Mouse (Mus musculus) midbrain, embryonic 15.5 days (tissue): ENCODE measurements around the gene Ngdn. TPM values are rescaled to one million over a fixed set of nuclear protein-coding genes. Genes with fewer than 3 reads are reported as not detected.

Experiments used
- ATAC-seq: fragments of 200-750 bp; cut with Nextera tagmentation; replicated peaks from 2 replicates; pipeline ENCODE4 v1.8.0; 2017; ENCODE audit warnings: moderate TSS enrichment
- H3K27ac ChIP-seq: fragments of 300-500 bp; sonication (generic); 2 replicates; pipeline ENCODE4 v1.5.1; 2015; ENCODE audit warnings: mild to moderate bottlenecking, inconsistent platforms
- H3K27me3 ChIP-seq: fragments of 300-500 bp; sonication (generic); replicated peaks from 2 replicates; pipeline ENCODE4 v1.6.1; 2015; ENCODE audit warnings: inconsistent platforms
- H3K36me3 ChIP-seq: fragments of 300-500 bp; sonication (generic); replicated peaks from 2 replicates; pipeline ENCODE4 v1.6.1; 2015; ENCODE audit warnings: inconsistent platforms
- H3K4me1 ChIP-seq: fragments of 300-500 bp; sonication (generic); 2 replicates; pipeline ENCODE4 v1.6.1; 2015; ENCODE audit warnings: inconsistent platforms
- H3K4me2 ChIP-seq: fragments of 300-500 bp; sonication (generic); 2 replicates; pipeline ENCODE4 v1.6.1; 2015; ENCODE audit warnings: inconsistent platforms, mild to moderate bottlenecking, moderate library complexity
- H3K4me3 ChIP-seq: fragments of 300-500 bp; sonication (generic); 2 replicates; pipeline ENCODE4 v1.5.1; 2015; ENCODE audit warnings: mild to moderate bottlenecking, inconsistent platforms
- H3K9ac ChIP-seq: fragments of 300-500 bp; sonication (generic); 2 replicates; pipeline ENCODE4 v1.6.1; 2015; ENCODE audit warnings: mild to moderate bottlenecking, inconsistent platforms
- H3K9me3 ChIP-seq: fragments of 300-500 bp; sonication (generic); 2 replicates; pipeline ENCODE4 v1.6.1; 2016; ENCODE audit warnings: inconsistent platforms
- whole genome bisulfite sequencing: fragments of 180-500 bp; shearing (Covaris S2); methylation state at CpG from one replicate; pipeline ENCODE4 v1.1.7; 2015; ENCODE audit warnings: mixed read lengths; 5-methylcytosine and 5-hydroxymethylcytosine counted together
- polyA plus RNA-seq: library from polyadenylated mRNA; unstranded; fragments of >200 nt; fragmentation: Nextera tagmentation; extraction: Ambion mirVana; gene quantifications from 2 replicates; pipeline ENCODE4 v1.2.1, GENCODE M21; 2015

The Ngdn gene
- polyA plus RNA-seq, 1 experiment from 2014 or later: 47.8 TPM

- ATAC-seq: peak; percentile 60
- H3K9ac ChIP-seq: no peak overlapping the region
- 62% methylated on average over 9 of the region's 9 CpGs for WGBS
- H3K4me2 ChIP-seq: peak overlapping the region; percentile 46
- no peaks in the 10 kb centered on the region for H3K27me3 ChIP-seq
- H3K4me1 ChIP-seq: peaks cover 29% of the 10 kb centered on the region
- H3K27ac ChIP-seq: peak overlapping the region; percentile 93
- no peaks in the 10 kb centered on the region for H3K9me3 ChIP-seq
- no peaks in the 10 kb centered on the region for H3K36me3 ChIP-seq
- H3K4me3 ChIP-seq: no peak overlapping the region
These were observed 37.2 kb downstream of the Ngdn start for GRCm38 (mm10) chr14:55052496-55052895.

- H3K27me3 ChIP-seq: no peaks in the 10 kb centered on the region
- H3K4me1 ChIP-seq: peaks cover 29% of the 10 kb centered on the region
- H3K9ac ChIP-seq: no peak overlapping the region
- H3K27ac ChIP-seq: peak overlapping the region; percentile 93
- no peaks in the 10 kb centered on the region for H3K36me3 ChIP-seq
- ATAC-seq: no peak
- no peaks in the 10 kb centered on the region for H3K9me3 ChIP-seq
- H3K4me2 ChIP-seq: peak overlapping the region; percentile 46
- 52% methylated on average over 4 of the region's 4 CpGs for WGBS
- no peak overlapping the region for H3K4me3 ChIP-seq
These were observed 37.8 kb downstream of the Ngdn start for GRCm38 (mm10) chr14:55053050-55053449.

- ATAC-seq: peak; percentile 82
- H3K4me1 ChIP-seq: peaks cover 29% of the 10 kb centered on the region
- H3K27me3 ChIP-seq: no peaks in the 10 kb centered on the region
- H3K27ac ChIP-seq: peak overlapping the region; percentile 93
- peak overlapping the region; percentile 35 for H3K4me3 ChIP-seq
- peak overlapping the region; percentile 26; the same call in 1 of the 2 replicates for H3K9ac ChIP-seq
- WGBS: 55% methylated on average over 17 of the region's 17 CpGs
- no peaks in the 10 kb centered on the region for H3K36me3 ChIP-seq
- H3K9me3 ChIP-seq: no peaks in the 10 kb centered on the region
- peak overlapping the region; percentile 46 for H3K4me2 ChIP-seq
These were observed 38.5 kb downstream of the Ngdn start for GRCm38 (mm10) chr14:55053708-55054190.

GRCm38 (mm10) chr14:55054191-55054749 is 39.0 kb downstream of the Ngdn start:
- H3K27me3 ChIP-seq: no peaks in the 10 kb centered on the region

GRCm38 (mm10) chr14:55055167-55055834 is 40.0 kb downstream of the Ngdn start:
- Histone ChIP-seq H3K9ac (no peak overlapping the region), H3K4me3 (peak overlapping the region; percentile 35), H3K9me3 (no peaks in the 10 kb centered on the region), H3K4me2 (peak overlapping the region; percentile 46), H3K27ac (peak overlapping the region; percentile 93), H3K36me3 (no peaks in the 10 kb centered on the region), H3K27me3 (no peaks in the 10 kb centered on the region), H3K4me1 (peaks cover 39% of the 10 kb centered on the region)
- peak; percentile 25 for ATAC-seq
- WGBS: 70% methylated on average over 11 of the region's 11 CpGs

More at GRCm38 (mm10) chr14:55054191-55054749, 39.0 kb downstream of the Ngdn start:
- Histone ChIP-seq H3K4me1 (peaks cover 32% of the 10 kb centered on the region), H3K9me3 (no peaks in the 10 kb centered on the region), H3K27ac (peak overlapping the region; percentile 93), H3K4me3 (peak overlapping the region; percentile 35), H3K36me3 (no peaks in the 10 kb centered on the region), H3K4me2 (peak overlapping the region; percentile 46), H3K9ac (peak overlapping the region; percentile 26; the same call in 1 of the 2 replicates)
- WGBS: 67% methylated on average over 10 of the region's 10 CpGs
- ATAC-seq: peak; percentile 57

GRCm38 (mm10) chr14:55059009-55059408 is 43.8 kb downstream of the Ngdn start:
- Histone ChIP-seq H3K4me2 (peak overlapping the region; percentile 6; the same call in 1 of the 2 replicates), H3K9me3 (no peaks in the 10 kb centered on the region), H3K4me1 (peaks cover 53% of the 10 kb centered on the region), H3K27ac (no peak overlapping the region), H3K4me3 (no peak overlapping the region), H3K27me3 (no peaks in the 10 kb centered on the region), H3K9ac (no peak overlapping the region), H3K36me3 (peaks cover 5% of the 10 kb centered on the region; the same call in 1 of the 2 replicates)
- WGBS: 92% methylated on average over 1 of the region's 1 CpGs
- no peak for ATAC-seq

GRCm38 (mm10) chr14:55059931-55060330 is 44.7 kb downstream of the Ngdn start:
- Histone ChIP-seq H3K4me3 (no peak overlapping the region), H3K36me3 (peaks cover 11% of the 10 kb centered on the region; the same call in 1 of the 2 replicates), H3K4me1 (peaks cover 48% of the 10 kb centered on the region), H3K27ac (0 out of 2 replicates have a peak overlapping the region, but pooled peaks have one; percentile 5), H3K9ac (no peak overlapping the region), H3K27me3 (no peaks in the 10 kb centered on the region), H3K9me3 (no peaks in the 10 kb centered on the region), H3K4me2 (no peak overlapping the region)
- ATAC-seq: no peak
- WGBS: 24% methylated on average over 5 of the region's 5 CpGs

- 50% methylated on average over 7 of the region's 7 CpGs for WGBS
- Histone ChIP-seq H3K27me3 (no peaks in the 10 kb centered on the region), H3K36me3 (peaks cover 27% of the 10 kb centered on the region), H3K4me1 (peaks cover 37% of the 10 kb centered on the region), H3K9ac (no peak overlapping the region), H3K9me3 (no peaks in the 10 kb centered on the region), H3K4me3 (no peak overlapping the region), H3K27ac (no peak overlapping the region), H3K4me2 (no peak overlapping the region)
- ATAC-seq: no peak
These were observed 46.6 kb downstream of the Ngdn start for GRCm38 (mm10) chr14:55061845-55062244.

- Histone ChIP-seq H3K4me3 (no peak overlapping the region), H3K27ac (0 out of 2 replicates have a peak overlapping the region, but pooled peaks have one; percentile 15), H3K4me1 (peaks cover 37% of the 10 kb centered on the region), H3K9me3 (no peaks in the 10 kb centered on the region), H3K27me3 (no peaks in the 10 kb centered on the region), H3K9ac (0 out of 2 replicates have a peak overlapping the region, but pooled peaks have one; percentile 4), H3K4me2 (peak overlapping the region; percentile 9; the same call in 1 of the 2 replicates), H3K36me3 (peaks cover 33% of the 10 kb centered on the region)
- ATAC-seq: peak; percentile 29; the same call in 1 of the 2 replicates
- 34% methylated on average over 17 of the region's 17 CpGs for WGBS
These were observed 47.4 kb downstream of the Ngdn start for GRCm38 (mm10) chr14:55062626-55063025.

GRCm38 (mm10) chr14:55063117-55063516 is 47.9 kb downstream of the Ngdn start:
- H3K9ac ChIP-seq: 0 out of 2 replicates have a peak overlapping the region, but pooled peaks have one; percentile 4
- WGBS: 92% methylated on average over 5 of the region's 5 CpGs
- H3K4me3 ChIP-seq: no peak overlapping the region
- H3K4me1 ChIP-seq: peaks cover 37% of the 10 kb centered on the region
- no peaks in the 10 kb centered on the region for H3K27me3 ChIP-seq
- no peak for ATAC-seq
- H3K9me3 ChIP-seq: no peaks in the 10 kb centered on the region
- H3K36me3 ChIP-seq: peaks cover 37% of the 10 kb centered on the region
- H3K27ac ChIP-seq: no peak overlapping the region
- H3K4me2 ChIP-seq: no peak overlapping the region

GRCm38 (mm10) chr14:55063581-55064381 is 48.5 kb downstream of the Ngdn start:
- H3K4me2 ChIP-seq: no peak overlapping the region
- ATAC-seq: no peak
- no peak overlapping the region for H3K27ac ChIP-seq

More at GRCm38 (mm10) chr14:55063581-55064381, 48.5 kb downstream of the Ngdn start:
- Histone ChIP-seq H3K4me3 (no peak overlapping the region), H3K27me3 (no peaks in the 10 kb centered on the region), H3K9me3 (no peaks in the 10 kb centered on the region), H3K36me3 (peaks cover 40% of the 10 kb centered on the region), H3K4me1 (peaks cover 37% of the 10 kb centered on the region), H3K9ac (no peak overlapping the region)
- 89% methylated on average over 22 of the region's 22 CpGs for WGBS
